Comparison of ENCODE assay signal across 10 mouse cellular contexts in genomic region chr7:34918416-34918815, GRCm38 (mm10). TPM values are rescaled to one million over a fixed set of nuclear protein-coding genes. Genes with fewer than 3 reads are reported as not detected.
DNase-seq lines count a peak whose midpoint lies in the region; ATAC-seq and TF ChIP-seq lines count a peak whose summit lies in the region.
"Had no signal": no experiment of that assay in that cellular context is flagged by ENCODE, and none has a peak within 500 bp of the region (broad histone marks: within the 10 kb centered on the region; RNA-seq: fewer than 3 reads in every experiment).

No protein-coding gene starts in this region.

- intact Hi-C loops in heart, postnatal 10 days (cut with DNase I) = no loop called here

- no peak overlapping the region for H3K27ac ChIP-seq in intestine, embryonic 15.5 days
- H3K27ac ChIP-seq in intestine, postnatal 0 days (ENCODE audit: low read depth, low read length) = no peak overlapping the region
- H3K27ac ChIP-seq in cerebellum, adult 2 months (ENCODE audit: insufficient read depth, low read length) = no peak overlapping the region
- H3K27ac ChIP-seq in forebrain, postnatal 0 days (ENCODE audit: low read depth, low read length) = no peak overlapping the region

- no peak overlapping the region for H3K9ac ChIP-seq in intestine, embryonic 15.5 days
- H3K9ac ChIP-seq in intestine, postnatal 0 days (ENCODE audit: low read depth, low read length) = no peak overlapping the region
- no peak overlapping the region for H3K9ac ChIP-seq in forebrain, postnatal 0 days

- H3K27me3 ChIP-seq in intestine, embryonic 15.5 days (replicated peaks) = no peaks in the 10 kb centered on the region
- no peaks in the 10 kb centered on the region for H3K27me3 ChIP-seq in intestine, postnatal 0 days (replicated peaks; ENCODE audit: control insufficient read depth, insufficient read depth, low read length)
- no peaks in the 10 kb centered on the region for H3K27me3 ChIP-seq in cerebellum, adult 2 months (ENCODE audit: control insufficient read depth, insufficient read depth, low read length)
- H3K27me3 ChIP-seq in forebrain, postnatal 0 days (ENCODE audit: insufficient read depth, low read length) = no peaks in the 10 kb centered on the region

- no peaks in the 10 kb centered on the region for H3K9me3 ChIP-seq in intestine, embryonic 15.5 days
- H3K9me3 ChIP-seq in intestine, postnatal 0 days (ENCODE audit: control insufficient read depth) = no peaks in the 10 kb centered on the region
- H3K9me3 ChIP-seq in forebrain, postnatal 0 days (ENCODE audit: low read length) = no peaks in the 10 kb centered on the region

- no peak overlapping the region for H3K4me2 ChIP-seq in intestine, embryonic 15.5 days (replicated peaks)
- H3K4me2 ChIP-seq in intestine, postnatal 0 days (replicated peaks; ENCODE audit: low read depth) = no peak overlapping the region
- H3K4me2 ChIP-seq in forebrain, postnatal 0 days (ENCODE audit: low read depth) = no peak overlapping the region

- WGBS in intestine, embryonic 15.5 days = 78% methylated on average over 8 of the region's 8 CpGs
- WGBS in intestine, postnatal 0 days = 78% methylated on average over 8 of the region's 8 CpGs
- WGBS in cerebellum, adult 2 months = 85% methylated on average over 8 of the region's 8 CpGs
- WGBS in forebrain, postnatal 0 days = 83% methylated on average over 8 of the region's 8 CpGs

- H3K4me1 ChIP-seq in intestine, embryonic 15.5 days (replicated peaks) = peaks cover 6% of the 10 kb centered on the region; the same call in 1 of the 2 replicates
- no peaks in the 10 kb centered on the region for H3K4me1 ChIP-seq in intestine, postnatal 0 days (replicated peaks; ENCODE audit: control insufficient read depth, insufficient read depth, low read length)
- H3K4me1 ChIP-seq in cerebellum, adult 2 months (ENCODE audit: control insufficient read depth, insufficient read depth, low read length) = peaks cover 3% of the 10 kb centered on the region; the same call in 1 of the 2 replicates
- H3K4me1 ChIP-seq in forebrain, postnatal 0 days (ENCODE audit: insufficient read depth) = no peaks in the 10 kb centered on the region

- TF ChIP-seq POLR2A in cerebellum, adult 2 months (IDR thresholded peaks at IDR 0.05; ENCODE audit: borderline replicate concordance, insufficient read depth, low read length) = no peak

- DNase-seq in A20 (ENCODE audit: low read depth, low spot score) = peak; percentile 68
- peak; percentile 23 to 31 for DNase-seq in heart, postnatal 10 days
- DNase-seq in lung, postnatal 4 days = peak; percentile 51
- DNase-seq in adrenal gland, postnatal 14 days = no peak
- no peak for DNase-seq in cerebellum, adult 2 months
- DNase-seq in forebrain, postnatal 0 days = no peak
- DNase-seq: adrenal gland, postnatal 25 days; cerebellum, postnatal 36 days had no signal

- no peaks in the 10 kb centered on the region for H3K36me3 ChIP-seq in intestine, embryonic 15.5 days
- H3K36me3 ChIP-seq in intestine, postnatal 0 days (ENCODE audit: control insufficient read depth, insufficient read depth) = peaks cover 13% of the 10 kb centered on the region
- H3K36me3 ChIP-seq in forebrain, postnatal 0 days (ENCODE audit: insufficient read depth) = no peaks in the 10 kb centered on the region

- peak; percentile 10; the same call in 1 of the 2 replicates for ATAC-seq in intestine, embryonic 15.5 days
- no peak for ATAC-seq in intestine, postnatal 0 days
- no peak for ATAC-seq in forebrain, postnatal 0 days

- no peak for TF ChIP-seq CTCF in intestine, postnatal 0 days (IDR thresholded peaks at IDR 0.05; ENCODE audit: low read depth)
- no peak for TF ChIP-seq CTCF in cerebellum, adult 2 months (IDR thresholded peaks at IDR 0.05; ENCODE audit: borderline replicate concordance, insufficient read depth, low read depth, low read length)
- TF ChIP-seq CTCF in forebrain, postnatal 0 days (IDR thresholded peaks at IDR 0.05; ENCODE audit: low read depth) = no peak

- H3K4me3 ChIP-seq in intestine, embryonic 15.5 days (replicated peaks) = no peak overlapping the region
- no peak overlapping the region for H3K4me3 ChIP-seq in intestine, postnatal 0 days (ENCODE audit: low read depth, low read length)
- H3K4me3 ChIP-seq in cerebellum, adult 2 months (replicated peaks; ENCODE audit: insufficient read depth, low read depth, low read length) = no peak overlapping the region
- no peak overlapping the region for H3K4me3 ChIP-seq in forebrain, postnatal 0 days (ENCODE audit: low read depth, low read length)

RNA-seq across cellular contexts. Expression of gene Pepd, which starts 6.2 kb away (rescaled TPM):
- 91.4 and 95.6 TPM in 2 replicates for polyA plus RNA-seq in intestine, embryonic 15.5 days (2015; fragmentation: Nextera tagmentation; extraction: Ambion mirVana)
- polyA plus RNA-seq in intestine, postnatal 0 days (2015; fragmentation: Nextera tagmentation; extraction: Ambion mirVana) = 178 and 192 TPM in 2 replicates
- total RNA-seq in heart, postnatal 10 days (2021) = 10 to 100 TPM; 26.3 to 27.6 TPM
- 52.8 and 53.9 TPM in 2 replicates for total RNA-seq in adrenal gland, postnatal 14 days (2021)
- polyA plus RNA-seq in cerebellum, adult 2 months (2012; rRNA removed) = 55.1 and 58.7 TPM in 2 replicates
- total RNA-seq in forebrain, postnatal 0 days (2014; rRNA removed) = 41.2 and 52.3 TPM in 2 replicates
- polyA plus RNA-seq in forebrain, postnatal 0 days (2015; fragmentation: Nextera tagmentation; extraction: Ambion mirVana) = 56.7 and 60.4 TPM in 2 replicates

Comparison
In these comparisons a context has a peak if more than half of its experiments do, and no peak if none do; other contexts are left out.
1. DNase-seq: peak in A20 (single experiment), heart, postnatal 10 days (2 of 2) and lung, postnatal 4 days (2 of 2); none in adrenal gland, postnatal 14 days (single experiment), cerebellum, adult 2 months (0 of 2) and forebrain, postnatal 0 days (single experiment).